Mouse (Mus musculus): Measurements from ENCODE around the gene Itpr2.

Gene Itpr2

DNA sequence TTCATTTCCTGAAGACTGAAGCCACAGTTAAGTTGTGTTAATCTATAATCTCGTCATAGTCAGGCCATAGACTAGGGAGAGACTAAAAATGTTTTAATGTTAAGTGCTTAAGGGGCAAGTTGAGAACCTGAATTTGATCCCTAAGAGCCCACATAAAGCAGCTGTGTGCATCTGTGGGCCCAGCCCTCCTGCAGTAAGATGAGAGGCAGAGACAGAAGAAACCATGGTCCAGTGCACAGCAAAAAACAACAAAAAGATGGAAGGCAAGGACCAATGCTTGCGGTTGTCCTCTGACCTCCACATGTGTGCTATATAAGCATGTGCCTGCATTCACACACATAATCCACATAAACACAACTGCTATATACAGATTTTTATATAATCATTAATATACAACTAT lies 191.8 kb downstream of the Itpr2 start:
- DNase-seq (ENCODE audit: low read depth, low spot score), result no peak

DNA sequence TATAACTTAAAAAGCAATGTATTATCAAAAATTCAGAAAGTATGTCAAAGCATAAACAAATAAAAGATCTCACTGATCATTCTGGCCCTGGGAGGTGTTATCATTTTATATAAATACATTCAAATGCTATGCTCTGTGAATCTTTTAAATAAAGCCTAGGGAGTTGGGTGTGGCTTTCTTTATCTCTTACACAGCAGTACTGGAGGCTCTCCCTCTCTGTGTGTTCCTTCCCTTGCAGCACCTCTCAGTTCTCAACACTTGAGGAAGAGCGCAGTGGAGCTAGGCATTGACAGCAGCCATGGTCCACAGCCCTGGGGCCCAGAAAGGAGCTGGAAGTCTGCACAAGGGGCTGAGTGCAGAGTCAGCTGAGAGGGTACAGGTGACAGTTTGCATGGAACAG lies 192.7 kb downstream of the Itpr2 start:
- no peak for DNase-seq (ENCODE audit: low read depth, low spot score)

DNA sequence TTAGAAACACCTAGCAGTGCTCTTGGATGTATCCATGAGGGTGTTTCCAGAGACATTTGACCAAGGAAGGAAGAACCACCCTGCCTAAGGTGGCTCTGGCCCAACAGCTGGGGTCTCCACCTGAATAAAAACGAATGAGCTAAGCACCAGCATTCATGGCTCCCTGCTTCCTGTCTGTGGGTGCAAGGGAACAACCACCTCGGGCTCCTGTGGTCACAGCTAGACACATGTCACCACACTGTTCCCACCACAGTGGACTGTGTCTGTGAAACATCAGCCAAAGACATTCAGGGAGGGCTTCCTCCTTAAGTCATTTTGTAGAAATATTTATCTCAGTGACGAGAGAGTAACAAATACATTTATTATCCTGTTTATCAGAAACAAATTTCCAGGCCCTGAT lies 196.0 kb downstream of the Itpr2 start:
- no peak for DNase-seq (ENCODE audit: low read depth, low spot score)

DNA sequence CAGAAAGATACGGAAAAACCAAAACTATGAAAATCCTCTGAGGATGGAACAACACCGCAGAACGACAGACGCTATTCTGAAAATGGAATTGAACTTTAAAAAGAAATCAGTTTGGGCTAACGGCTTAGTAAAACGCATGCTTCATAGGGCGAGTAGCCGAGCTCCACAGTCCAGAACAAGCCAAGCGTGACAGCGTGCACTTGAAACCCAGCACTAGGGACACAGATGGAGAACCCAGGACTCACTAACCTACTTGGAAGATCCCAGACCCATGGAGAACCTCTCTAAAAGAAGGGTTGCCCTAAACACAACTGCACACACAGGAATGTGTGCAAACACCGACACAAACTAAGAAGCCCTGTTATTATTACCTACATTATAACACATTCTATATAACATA lies 197.9 kb downstream of the Itpr2 start:
- no peak for DNase-seq (ENCODE audit: low read depth, low spot score)

DNA sequence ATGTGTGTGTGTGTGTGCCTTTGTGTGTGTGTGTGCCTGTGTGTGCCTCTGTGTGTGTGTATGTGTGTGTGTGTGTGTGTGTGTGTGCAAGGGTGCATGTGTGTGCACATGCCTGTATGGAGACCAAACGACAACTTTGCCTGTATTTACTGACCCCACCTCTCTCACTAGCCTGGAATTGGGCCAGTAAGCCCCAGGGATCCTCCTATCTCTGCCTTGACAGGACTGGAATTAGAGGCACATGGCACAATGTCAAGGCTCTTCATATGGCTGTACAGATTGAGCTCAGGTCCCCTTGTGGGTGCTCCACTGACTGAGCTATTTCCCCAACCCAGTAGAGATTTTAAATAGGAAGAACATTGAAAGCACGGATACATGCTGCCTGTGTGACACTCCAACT lies 198.7 kb downstream of the Itpr2 start:
- no peak for DNase-seq (ENCODE audit: low read depth, low spot score)

DNA sequence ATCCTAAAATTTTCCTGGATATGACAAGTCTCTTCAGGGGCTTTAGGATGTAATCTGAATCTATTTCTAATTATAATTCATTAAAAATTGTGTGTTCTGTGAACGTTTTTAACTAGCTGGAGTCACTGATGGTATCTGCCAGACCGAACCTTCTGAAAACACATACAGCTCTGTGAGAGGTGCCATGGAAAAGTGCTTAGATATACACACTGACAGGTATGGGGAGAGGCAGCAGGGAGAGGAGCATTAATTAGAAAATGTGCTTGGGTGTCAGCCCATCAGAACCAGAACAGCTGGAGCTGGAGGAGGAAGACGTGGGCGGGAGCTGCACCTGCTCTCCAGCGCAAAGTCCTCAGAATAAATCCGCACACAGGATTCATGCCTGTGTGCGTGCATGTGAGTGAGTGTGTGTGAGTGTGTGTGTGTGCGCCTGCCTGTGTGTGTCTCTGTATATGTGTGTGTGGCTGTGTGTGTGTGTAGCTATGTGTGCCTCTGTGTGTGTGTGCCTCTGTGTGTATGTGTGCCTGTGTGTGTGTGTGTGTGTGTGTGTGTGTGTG lies 199.4 kb downstream of the Itpr2 start:
- no peak for DNase-seq (ENCODE audit: low read depth, low spot score)

DNA sequence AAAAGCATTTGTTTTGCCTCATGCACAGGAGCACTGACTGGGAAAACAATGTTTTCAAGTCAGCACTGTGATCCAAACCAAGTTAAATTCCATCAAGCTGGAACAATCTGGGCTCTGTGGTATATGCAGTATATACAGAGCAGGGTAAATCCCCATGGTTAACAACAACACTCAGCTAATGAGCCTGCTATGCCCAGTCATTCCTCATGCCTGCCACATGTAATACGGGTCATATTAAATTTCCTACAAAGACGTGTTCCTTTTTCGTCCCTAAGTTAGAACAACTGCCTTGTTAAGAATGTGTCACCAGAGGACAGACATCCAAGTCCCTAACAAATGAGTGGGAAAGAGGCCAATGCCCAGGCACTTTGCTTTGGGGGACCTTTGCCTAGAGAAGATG lies 199.9 kb downstream of the Itpr2 start:
- DNase-seq (ENCODE audit: low read depth, low spot score), result no peak

DNA sequence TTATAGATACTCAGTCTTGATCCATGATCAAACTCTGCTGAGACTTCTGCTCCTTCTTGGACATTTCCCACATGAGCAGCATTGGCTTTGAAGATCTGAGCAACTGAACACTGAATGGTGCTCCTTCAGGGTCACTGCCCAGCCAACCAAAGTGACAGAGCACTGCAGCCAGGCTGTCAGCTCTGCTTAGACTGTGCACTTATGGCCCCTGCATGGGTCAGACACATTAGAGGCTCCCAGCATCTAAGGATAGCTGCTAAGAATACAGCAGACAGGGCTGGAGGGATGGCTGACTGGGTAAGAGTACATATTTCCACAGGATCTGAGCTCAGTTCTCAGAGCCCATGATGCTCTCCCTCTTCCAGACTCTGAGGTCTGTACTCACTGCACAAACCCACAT lies 201.1 kb downstream of the Itpr2 start:
- DNase-seq (ENCODE audit: low read depth, low spot score), result no peak

DNA sequence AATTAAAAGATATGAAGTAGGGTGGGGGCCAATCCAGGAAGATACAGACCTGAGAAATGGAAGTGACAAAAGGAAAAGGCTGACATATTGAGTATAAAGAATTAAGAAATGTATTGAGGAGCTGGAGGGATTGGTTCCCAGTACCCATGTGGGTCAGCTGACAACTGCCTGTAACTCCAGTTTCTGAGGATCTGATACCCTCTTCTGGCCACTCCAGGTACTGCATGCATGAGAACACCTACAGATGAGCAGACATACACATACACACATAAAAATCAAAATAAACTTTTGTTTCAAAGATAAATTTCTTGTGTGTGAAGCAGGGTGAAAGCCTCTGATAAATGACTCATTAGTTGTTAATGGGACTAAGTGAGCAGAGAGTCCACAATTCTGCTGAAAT lies 203.3 kb downstream of the Itpr2 start:
- peak; percentile 44 for DNase-seq (ENCODE audit: low read depth, low spot score)

DNA sequence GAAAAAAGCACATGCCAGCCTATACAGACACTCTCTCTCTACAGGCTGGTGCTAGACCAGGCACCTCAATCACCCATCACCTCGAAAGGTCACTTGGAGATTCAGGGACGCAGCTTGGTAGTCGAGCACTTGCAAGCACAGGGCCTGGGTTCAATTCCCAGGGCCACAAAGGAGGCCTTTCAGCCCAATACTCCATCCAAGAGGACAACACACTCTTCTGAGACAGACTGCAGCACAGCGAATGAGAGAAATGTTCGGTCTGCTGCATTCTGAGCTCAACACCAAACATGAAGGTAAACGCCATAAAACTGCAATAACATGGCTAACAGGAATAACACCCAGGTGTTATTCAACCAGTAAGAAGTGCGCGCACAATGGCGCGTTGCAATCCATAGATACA lies 211.0 kb downstream of the Itpr2 start:
- DNase-seq (ENCODE audit: low read depth, low spot score), result no peak

DNA sequence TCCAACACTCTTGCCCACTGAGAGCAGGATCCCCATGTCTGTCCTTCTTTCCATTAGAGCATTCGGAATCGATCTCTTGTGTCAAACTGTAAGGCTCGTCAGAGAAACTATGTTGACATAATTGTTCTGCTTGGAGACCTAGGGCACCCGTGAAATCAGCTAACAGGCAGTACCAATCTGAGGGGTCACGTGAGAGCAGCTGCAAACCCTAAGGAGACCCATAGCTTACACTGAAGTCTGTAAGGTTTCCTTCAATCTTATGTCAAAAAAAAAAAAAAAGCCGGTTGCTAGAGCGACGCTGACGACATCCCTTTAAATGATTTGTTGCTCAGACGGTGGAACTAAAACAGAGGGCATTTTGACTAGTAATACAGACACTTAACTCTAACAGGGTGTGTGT lies 212.2 kb downstream of the Itpr2 start:
- no peak for DNase-seq (ENCODE audit: low read depth, low spot score)

DNA sequence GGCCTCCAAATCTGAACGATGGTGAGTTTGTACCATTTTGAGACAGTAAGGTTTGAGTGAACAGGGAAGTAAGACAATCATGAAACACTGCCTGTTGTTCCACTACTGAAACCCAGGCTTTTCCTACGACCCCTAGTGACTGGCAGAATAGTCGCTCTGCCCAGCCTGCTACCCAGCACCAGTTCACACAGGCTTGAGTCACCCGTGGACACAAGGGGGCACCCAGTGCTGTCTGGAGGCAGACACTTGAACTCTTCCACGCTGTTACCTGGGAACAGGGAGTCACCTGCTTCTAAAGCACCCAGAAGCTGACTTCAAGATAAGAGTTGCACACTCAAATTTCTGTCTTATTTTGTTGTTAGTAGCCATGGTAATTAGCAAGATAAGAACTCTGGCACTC lies 213.8 kb downstream of the Itpr2 start:
- no peak for DNase-seq (ENCODE audit: low read depth, low spot score)

DNA sequence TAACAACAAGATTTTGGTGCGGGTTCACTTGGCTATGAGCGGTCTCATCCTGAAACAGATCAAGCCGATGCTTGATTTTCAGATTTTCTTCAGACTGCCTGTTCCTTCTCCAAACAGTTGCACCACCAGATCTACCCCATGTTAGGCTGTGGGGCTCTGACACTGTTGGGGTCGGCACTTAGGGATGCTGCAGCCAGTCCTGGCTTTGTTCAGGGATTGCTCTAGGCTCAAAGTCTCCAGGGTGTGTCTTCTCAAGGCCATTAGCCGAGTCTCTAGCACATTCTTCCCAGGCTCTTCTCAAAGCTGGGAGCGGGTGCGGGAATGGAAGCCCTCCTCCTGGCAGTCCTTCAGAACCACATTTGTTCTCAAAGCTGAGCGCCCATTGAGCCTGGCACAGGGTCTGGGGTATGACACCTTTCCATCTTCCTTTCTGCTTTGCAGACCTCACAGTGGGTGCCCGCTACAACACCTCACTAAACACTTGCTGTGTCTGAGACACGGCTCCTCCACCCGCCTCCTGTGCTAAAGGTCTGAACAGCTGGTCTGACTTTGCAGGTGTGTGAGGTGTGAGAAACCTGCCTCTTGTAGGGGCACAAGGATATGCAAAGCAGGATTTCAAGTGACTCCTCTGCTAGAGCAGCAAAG lies 217.0 kb downstream of the Itpr2 start:
- DNase-seq (ENCODE audit: low read depth, low spot score), result peak; percentile 33

DNA sequence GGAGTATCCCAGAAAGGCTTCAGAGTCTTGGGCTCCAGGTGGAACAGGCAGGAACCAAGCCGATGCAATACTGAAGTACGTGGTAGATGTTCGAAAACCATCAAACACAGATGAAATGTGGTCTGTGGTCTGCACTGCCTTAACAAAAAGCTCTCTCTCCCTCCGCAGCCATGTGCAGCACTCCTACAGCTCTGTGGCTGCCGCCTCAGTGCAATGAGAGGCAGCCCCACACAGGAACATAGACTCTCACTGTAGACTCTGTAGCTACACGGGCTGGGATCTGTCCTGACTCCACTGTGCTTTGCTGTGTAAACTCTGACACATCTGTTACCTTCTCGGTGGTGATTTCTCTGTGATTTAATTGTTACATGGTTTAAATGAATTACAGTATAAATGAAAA lies 218.0 kb downstream of the Itpr2 start:
- DNase-seq (ENCODE audit: low read depth, low spot score), result no peak

DNA sequence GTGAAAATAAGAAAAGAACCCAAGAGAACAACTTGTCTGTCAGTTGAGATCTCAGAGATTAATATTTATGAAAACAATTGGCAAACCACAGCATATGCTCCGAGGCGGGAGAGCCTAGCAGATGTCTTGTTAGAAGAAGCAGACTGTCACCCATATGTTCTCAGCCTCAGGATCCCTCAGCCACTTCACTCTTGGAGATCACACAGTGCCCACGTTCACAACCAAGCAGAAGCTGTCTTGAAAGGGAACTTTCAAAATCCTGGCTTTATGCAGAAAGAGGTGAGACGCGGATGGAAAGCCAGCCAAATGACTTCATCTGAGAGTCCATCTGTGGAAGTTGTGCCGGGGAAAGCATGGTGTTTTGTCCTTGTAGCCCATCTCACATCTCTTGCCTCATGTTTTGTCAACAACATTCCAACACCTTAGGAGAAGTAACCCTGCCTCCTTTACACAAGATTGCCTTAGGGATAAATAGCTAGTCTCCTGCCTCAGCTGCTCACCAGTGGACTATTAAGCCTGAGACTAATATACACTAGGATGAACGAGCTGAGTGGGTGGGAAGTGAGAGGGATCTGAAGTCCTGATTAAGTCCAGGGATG lies 219.9 kb downstream of the Itpr2 start:
- no peak for DNase-seq (ENCODE audit: low read depth, low spot score)

DNA sequence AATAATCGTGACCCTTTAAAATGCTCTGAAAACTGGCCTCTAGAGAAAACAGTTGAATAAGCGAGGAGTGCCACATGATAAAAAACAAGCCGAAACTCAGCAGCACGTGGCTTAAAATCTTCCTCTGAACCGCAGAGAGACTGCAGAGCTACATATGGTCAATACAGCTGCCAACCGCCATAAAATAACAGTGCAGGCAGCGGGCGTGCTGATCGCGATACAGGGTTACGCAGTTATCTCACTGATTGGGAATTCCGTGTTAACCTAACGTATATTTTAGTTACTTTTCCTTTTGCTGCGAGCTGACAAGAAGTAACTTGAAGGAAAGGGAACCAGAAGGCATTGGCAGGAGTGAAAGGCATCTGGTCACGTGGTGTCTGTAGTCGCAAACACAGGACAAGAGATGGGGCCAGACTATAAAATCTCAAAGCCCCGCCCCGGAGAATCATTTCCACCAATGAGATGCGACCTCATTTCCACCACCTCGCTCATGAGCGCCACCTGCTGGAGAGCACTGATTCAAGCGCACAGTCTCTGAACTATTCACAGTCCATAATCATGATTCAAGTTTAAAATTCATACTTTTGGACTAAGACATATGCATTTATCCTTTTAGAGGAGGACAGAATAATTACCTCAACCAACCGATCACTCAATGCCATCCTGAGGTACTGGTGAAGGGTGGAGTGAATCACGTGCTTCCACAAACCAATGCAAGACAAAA lies 220.7 kb downstream of the Itpr2 start:
- peak; percentile 59 for DNase-seq (ENCODE audit: low read depth, low spot score)

DNA sequence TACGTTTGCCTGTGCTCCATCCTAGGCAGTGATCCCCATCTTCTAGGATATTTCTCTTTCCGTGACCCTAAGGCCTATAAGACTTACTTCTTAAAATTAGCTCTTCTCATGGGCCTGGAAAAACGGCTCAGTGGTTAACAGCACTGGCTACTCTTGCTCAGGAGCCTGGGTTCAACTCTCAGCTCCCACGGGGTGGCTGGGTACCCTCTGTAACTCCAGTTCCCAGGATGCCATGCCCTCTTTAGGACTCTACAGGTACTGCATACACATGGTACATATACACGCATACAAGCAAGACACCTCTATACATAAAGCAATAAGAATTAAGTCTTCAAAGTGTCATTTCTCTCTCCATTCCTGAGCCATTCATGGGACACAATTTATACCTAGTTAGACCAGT lies 228.8 kb downstream of the Itpr2 start:
- DNase-seq (ENCODE audit: low read depth, low spot score), result no peak

DNA sequence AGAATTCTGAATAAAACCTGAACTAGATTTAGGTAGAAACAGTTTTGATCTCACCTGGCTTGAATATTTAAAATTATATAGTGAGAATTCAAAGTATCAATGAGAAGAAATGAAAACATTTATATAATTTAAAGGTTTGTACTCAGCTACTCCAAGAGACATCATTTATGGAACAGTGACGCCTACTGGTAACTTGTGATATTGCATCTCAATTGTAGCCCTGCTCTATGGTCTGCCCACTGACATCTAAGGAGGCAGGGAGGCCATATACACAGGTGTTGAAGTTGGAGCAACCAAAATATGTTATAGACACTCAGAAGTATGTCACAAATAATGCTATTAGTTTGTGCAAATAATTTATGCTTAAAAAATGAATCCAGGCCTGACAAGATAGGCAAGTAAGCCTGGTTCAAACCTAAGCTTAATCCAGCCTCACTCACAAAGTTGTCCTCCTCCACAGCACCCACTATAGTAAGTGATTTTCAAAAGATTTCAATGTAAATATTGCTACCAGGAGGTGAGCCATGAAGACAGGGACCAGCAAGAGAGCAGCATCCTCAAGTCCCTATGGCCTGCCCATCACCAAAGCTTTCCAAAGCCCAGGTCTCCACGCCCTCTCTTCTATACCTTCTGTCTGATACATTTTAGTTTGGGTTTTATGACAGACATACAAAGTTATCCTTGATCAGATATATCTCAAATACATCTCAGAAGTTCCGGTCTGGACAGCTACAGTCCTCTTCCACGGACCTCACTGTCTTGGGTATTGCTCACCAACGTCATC lies 229.6 kb downstream of the Itpr2 start:
- peak; percentile 76 for DNase-seq (ENCODE audit: low read depth, low spot score)

DNA sequence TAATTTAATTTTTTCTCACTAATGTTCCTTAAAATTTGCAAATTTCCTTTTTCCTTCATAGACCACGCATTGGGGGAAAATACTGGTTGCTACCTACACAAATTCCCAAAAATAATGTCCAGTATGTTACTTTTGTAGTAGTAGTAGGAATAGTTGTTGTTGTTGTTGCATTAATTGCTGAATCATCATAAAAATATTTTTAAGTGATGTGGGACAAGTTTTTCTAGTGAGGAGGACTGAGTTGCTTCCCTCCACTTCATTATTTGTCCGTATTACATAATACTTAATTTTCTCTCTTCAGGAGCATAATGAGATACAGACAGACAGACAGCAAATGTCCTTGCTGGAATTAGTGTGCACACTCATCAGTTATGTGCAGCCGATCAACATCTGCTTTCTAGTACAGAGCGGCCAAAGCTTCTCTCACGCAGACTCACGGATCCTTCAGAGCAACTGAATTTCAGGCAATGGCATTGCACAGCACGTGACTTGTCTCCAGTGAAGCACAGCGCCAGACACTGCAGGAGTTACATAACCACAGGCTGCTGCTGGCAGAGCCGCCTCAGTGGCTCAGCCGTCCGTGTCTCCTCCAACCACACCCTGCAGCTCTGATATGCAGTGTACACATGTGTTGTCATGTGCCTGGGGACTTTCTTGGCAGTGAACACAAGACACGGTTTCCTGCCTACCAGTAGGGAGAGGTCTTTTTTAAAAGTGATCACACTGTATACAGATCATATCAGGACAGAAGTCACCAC lies 231.1 kb downstream of the Itpr2 start:
- DNase-seq (ENCODE audit: low read depth, low spot score), result peak; percentile 93

DNA sequence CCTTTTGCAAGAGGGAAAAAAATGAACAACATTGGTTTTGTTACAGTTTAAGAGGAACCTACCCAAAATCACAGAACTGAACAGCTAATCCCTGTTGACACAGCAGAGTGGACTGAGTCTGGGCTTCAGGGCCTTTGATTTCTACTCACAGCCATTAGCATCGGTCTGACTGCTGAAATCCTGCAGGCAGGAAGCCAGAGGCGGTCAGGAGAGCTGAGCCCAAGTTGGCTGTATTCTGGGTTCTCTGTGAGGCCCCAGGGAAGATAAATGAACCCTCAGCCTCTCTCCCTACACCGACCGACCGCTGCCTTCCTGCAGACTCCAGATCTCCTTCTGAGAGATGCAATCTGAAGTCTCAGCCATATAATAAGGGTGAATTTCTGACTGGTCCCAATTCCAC lies 231.9 kb downstream of the Itpr2 start:
- DNase-seq (ENCODE audit: low read depth, low spot score), result no peak

DNA sequence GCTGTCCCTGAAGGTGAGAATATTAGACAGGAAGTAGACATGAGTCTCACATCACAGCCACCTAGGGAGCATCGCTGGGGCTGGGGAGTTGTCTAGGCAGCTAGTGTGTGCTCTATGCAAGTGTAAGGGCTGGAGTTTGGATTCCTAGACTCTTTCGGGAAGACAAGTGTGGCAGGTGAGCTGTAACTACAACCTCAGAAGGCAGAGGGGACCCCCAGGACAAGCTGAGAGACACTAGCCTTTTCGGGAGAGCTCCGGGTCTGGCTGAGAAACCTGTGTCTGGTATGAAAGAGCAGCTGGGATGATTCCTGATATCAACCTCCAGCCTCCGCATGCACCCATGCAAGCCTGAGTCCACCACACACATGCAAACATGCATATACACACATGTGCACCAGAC lies 232.7 kb downstream of the Itpr2 start:
- DNase-seq (ENCODE audit: low read depth, low spot score), result no peak
